Mouse (Mus musculus): ENCODE measurements around the gene Fgf18.
A peak's percentile ranks its signal among the peaks of the same experiment; 100 is the strongest.

The Fgf18 gene

DNA sequence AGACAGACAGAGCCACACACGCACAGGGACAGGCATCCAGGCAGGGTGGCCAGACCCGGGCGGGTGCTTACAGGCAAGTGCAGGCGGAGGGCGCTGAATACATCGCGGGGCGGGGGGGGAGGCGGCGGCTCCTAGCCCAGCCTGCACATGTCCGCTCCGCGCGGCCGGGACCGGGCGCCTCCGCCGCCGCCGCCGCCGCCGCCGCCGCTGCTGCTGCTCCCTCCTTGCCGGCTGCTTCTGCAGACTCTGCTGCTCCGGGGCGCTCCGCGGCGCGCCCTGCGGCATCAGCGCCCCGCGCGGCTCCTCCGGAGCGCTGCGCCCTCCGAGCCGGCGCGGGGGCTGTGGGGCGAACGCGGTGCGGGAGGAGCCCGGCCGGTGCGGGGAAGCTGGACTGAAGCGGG lies at the start of gene Fgf18:
Gene Fgf18, minus strand, starts transcription at position 230 of the 401 bp plus-strand sequence.
- peak in 1 of 2 experiments; percentile 41 for DNase-seq (ENCODE audit: low spot score in 2 of 2)

DNA sequence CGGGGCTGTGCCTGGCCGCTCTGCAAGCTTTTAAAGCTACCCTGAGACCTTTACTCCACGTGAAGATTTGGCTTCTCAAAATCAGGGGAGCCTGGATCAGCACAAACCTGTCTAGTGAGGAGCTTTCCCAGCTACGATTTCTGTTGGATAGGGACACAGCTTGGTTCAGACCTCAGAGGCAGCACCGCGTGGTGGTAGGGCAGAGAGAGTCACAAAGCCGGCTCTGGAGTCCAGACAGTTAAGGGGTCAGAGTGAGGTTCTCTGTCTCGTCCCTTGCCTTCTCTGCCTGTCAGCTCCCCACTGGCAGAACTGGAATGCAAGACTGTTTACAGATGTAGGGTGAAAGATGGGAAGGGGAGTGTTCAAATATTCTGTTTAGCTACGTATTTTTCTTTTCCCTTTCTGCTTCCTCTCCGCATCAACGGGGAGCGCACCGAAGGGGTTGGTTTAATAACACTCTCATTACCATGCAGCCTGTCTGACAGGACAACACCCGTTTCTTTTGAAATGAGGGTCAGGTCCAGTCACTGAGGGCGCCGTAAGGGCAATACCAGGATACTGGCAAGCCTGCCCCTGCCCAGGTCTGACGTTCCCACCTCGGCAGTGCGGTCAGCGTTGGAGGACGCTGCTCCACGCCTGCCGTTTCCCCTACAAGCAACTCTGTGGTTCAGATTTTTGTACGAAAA lies 49.4 kb upstream of the Fgf18 start:
- no peak for DNase-seq (ENCODE audit: low spot score in 2 of 2)

GRCm38 (mm10) chr11:33195531-33196446 lies 48.6 kb upstream of the Fgf18 start:
- DNase-seq (ENCODE audit: low spot score in 2 of 2): no peak

- no peak for DNase-seq (ENCODE audit: low spot score in 2 of 2)
Observed at GRCm38 (mm10) chr11:33195061-33195460, 47.9 kb upstream of the Fgf18 start.

DNA sequence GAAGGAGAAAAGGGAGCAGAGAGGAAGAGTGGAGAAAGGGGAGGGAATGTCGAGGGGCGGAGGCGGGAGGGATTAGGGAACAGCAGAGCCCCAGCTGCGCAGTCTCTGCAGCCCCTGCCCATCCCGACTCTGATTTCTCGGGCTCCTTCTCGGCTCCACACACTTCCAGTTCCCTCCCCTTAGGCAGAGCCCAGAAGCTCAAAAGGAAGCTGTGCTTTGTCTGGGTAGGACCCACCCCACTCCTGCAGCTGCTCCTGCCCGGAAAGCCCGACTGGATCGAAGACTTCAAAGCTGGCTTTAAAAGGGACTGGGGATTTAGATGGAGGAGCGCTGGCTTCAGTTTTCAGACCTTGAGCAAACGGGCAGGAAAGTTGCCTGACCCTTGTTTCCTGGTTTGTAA lies 46.5 kb upstream of the Fgf18 start:
- DNase-seq (ENCODE audit: low spot score in 2 of 2): no peak

- no peak for DNase-seq (ENCODE audit: low spot score in 2 of 2)
Observed at GRCm38 (mm10) chr11:33181804-33182203, 34.6 kb upstream of the Fgf18 start.

GRCm38 (mm10) chr11:33180701-33181116 lies 33.5 kb upstream of the Fgf18 start:
- DNase-seq (ENCODE audit: low spot score in 2 of 2): no peak

DNA sequence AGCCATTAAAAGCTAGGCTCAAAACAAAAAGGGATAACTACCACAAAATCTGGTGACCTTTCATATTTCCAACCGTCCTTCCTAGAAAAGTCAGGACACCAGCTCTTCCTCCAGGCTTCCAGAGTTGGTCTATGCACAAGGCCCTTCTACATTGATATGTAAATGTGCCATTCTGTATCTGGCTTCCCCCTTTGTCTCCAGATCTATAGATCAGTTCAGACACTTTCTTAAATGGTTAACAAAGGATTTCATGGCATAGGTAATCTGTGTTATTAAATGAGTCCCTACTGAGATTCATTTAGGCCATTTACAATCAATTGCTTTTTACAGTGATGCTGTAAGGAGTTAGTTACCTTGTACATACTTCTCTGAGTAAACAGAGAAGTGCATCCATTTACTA lies 32.6 kb upstream of the Fgf18 start:
- no peak for DNase-seq (ENCODE audit: low spot score in 2 of 2)

DNA sequence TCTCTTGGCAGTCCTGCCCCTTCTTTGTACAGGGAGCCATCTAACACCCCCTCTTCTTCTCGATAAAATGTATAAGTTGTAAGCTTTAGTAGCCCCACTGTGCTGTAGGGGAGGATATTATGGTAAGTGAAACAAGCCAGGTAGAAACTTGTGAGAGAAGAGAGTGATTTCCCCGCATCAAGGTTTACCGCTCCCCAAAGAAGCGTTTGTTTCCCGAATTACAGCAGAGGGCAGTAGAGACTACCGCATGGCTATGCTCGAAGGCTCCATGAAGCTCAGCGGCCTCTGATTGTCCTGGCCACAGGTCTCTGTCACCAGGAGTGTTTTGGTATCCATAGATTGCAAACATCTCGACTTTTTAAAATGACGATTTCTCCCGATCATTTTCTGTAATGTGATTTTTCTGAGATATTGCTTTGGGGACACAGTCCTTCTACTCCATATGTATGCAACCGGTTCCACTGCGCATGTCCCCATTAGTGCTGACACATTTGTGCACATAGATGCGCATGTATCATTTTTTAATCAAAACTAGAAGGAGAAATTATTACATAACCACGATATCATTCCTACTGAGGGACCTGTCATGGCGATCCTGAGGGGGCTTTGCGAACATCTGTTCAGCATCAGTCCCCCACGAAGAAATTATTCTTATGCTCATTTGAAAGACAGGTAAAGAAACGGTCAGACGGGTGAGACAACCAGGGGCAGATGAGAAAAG lies 29.5 kb upstream of the Fgf18 start:
- peak in 1 of 2 experiments; percentile 38 for DNase-seq (ENCODE audit: low spot score in 2 of 2)

GRCm38 (mm10) chr11:33175768-33176167 lies 28.6 kb upstream of the Fgf18 start:
- no peak for DNase-seq (ENCODE audit: low spot score in 2 of 2)

DNA sequence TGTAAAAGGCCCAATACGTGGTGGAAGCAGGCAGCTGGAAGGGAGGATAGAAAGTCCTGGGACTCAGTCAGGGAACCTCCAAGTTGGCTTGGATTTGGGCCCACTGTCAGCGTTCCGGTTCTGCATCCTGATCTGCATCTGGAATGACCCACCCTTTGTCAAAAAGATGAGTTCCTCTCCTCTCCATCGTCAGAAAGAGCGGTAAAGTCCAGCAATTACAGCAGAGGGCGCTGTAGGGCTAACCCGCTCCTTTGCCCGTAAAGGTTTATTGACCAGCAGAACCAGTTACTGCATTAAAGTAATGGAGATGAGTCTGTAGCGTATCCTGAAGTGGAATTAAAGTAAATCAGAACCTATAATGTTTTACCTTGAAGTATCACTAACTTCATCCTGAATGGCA lies 23.3 kb upstream of the Fgf18 start:
- DNase-seq (ENCODE audit: low spot score in 2 of 2): peak in 1 of 2 experiments; percentile 62

DNA sequence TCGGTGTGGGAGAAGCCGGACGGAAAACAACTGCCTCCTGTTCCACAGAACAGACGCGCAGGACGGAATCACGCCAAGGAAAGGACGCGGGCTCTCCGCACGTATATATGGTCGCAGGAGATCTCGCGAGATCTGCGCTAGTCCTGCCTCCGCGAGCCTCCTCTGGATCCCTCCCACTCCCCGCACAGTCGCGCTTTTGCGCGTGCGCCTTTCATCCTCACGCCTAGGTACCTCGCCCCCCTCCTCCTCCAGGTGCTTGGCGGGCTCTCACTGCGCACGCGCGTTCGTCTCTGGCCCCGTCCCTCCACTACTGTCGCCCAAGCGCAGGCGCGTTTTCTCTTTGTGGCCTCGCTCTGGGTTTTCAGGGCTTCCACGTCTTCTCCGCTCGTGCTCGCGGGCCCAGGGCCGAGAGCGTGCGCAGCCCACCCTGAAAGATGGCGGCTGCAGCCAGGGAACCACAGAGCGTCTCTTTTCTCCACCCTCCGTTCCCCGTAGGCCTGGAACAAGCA lies 15.9 kb upstream of the Fgf18 start, which contains the start of gene Npm1:
Gene Npm1, minus strand, starts transcription at position 209 of the 509 bp plus-strand sequence.
- peak; percentile 99 for DNase-seq (ENCODE audit: low spot score in 2 of 2)

- DNase-seq (ENCODE audit: low spot score in 2 of 2): peak; percentile 59 to 64
Observed at GRCm38 (mm10) chr11:33162211-33162997, 15.2 kb upstream of the Fgf18 start.

DNA sequence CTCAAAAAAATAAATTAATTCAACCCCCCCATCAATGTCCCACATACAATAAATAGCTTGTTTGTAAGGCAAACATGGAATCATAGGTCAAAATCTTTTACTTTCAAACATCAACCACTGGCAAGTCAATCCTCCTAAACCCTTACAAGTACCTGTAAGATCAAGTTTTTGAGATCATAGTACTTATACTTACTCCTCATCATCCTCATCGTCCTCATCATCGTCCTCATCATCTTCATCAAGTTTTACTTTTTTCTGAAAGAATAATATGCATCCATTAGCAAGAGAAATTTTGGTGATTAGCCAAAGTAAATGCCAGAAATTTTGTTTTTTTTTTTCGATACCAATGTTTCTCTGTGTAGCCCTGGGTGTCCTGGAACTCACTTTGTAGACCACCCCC lies 12.5 kb upstream of the Fgf18 start:
- DNase-seq (ENCODE audit: low spot score in 2 of 2): no peak

DNA sequence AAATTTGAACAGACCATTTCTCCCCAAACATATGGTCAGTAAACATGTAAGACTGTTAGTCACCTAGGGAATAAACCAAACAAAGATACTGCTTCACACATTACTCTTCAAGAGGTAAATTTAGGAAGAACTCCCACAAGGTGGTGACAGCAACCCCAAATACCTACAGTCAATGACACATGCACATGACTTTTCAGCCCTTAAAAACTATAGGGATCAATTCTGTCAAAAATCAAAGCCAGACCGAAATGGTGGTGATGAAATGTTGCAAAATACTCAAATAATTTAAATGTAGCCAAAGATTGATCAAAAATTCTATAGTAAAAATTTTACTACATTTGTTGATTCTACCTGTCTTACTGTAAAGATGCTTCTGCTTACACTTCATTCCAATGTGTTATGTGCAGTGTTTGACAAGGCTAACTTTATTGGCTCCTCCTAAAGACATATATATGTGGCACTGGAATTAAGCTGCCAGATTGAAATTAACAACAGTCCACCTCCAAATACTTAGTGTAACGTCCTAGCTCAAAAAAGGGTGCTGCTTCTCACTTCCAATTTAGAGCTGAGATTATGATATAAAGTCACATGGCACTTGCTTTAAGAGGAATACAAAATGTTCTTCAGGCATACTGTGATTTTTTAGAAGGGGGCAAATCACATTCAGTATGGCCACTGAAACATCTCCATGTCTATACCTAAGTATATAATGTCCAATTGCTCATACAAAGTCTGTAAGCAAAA lies 10.4 kb upstream of the Fgf18 start:
- no peak for DNase-seq (ENCODE audit: low spot score in 2 of 2)

DNA sequence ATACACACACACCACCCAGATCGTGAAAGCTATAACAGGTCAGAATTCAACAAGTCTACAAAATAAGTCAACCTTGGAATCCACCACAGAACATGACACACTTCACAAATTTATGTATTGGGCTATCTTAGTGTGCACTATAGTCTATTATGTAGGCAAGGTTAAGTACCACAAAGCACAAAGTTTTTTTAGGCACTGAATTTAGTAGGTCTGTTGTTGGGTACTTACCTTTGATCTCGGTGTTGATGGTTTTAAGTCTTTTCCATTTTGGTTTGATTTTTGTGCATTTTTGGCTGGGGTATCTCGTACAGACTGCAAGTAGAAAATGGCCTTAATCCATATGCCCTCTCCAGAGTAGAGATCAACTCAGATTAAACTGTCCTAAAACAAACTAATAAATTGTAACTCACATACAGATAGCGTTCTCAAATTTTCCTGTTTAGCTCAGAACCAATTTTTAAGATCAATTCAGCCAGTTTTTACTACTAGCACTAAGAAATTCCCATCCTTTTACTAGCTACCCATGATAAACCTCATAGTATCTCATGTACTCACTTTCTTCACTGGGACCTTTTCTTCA lies 9.3 kb upstream of the Fgf18 start:
- no peak for DNase-seq (ENCODE audit: low spot score in 2 of 2)

GRCm38 (mm10) chr11:33154459-33154858 lies 7.3 kb upstream of the Fgf18 start:
- DNase-seq (ENCODE audit: low spot score in 2 of 2): no peak

DNA sequence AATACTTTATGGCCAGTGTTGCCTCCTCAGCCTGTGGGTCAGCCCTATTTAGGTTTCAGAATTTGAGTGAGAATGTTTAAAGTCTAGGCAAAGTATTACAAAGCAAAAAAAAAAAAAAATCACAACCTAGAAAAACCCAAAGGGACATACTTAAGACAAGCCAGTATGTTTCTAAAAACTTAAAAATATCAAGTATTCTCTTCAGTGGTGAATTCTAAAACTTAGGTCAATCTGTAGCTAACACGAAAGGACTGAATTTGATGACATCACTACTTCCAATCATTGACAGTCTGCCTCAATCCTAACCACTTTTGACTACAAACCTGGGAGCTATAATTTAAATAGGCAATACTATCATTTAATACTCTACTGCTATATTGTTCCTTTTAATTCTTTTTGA lies 5.8 kb upstream of the Fgf18 start:
- no peak for DNase-seq (ENCODE audit: low spot score in 2 of 2)

DNA sequence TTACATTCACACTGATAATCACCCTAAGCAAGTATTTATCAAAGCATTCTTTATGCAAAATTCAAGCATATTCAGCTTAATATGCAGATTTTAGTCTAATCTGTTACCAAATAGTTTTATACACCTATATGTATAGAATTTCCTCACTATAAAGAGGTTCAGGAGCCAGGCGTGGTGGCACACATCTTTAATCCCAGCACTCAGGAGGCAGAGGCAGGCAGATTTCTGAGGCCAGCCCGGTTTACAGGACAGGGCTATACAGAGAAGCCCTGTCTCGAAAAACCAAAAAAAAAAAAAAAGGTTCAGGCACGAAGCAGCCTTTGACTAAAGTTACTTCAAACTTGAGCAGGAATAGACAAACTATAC lies 4.6 kb upstream of the Fgf18 start:
- DNase-seq (ENCODE audit: low spot score in 2 of 2): no peak

- no peak for DNase-seq (ENCODE audit: low spot score in 2 of 2)
Observed at GRCm38 (mm10) chr11:33151128-33151779, 4.1 kb upstream of the Fgf18 start.

Data from thymus, postnatal 10 days (tissue).